ENCODE assay signal across 9 mouse cellular contexts in genomic region chrX:9221206-9221605, GRCm38 (mm10). TPM values are rescaled to one million over a fixed set of nuclear protein-coding genes. Genes with fewer than 3 reads are reported as not detected.
DNase-seq lines count a peak whose midpoint lies in the region; ATAC-seq and TF ChIP-seq lines count a peak whose summit lies in the region.
"Had no signal": no experiment of that assay in that cellular context is flagged by ENCODE, and none has a peak within 500 bp of the region (broad histone marks: within the 10 kb centered on the region; RNA-seq: fewer than 3 reads in every experiment).

No protein-coding gene starts in this region.

- no peaks in the 10 kb centered on the region for H3K9me3 ChIP-seq in forebrain, embryonic 14.5 days (replicated peaks; ENCODE audit: control insufficient read depth, low read length)
- H3K9me3 ChIP-seq in forebrain, embryonic 15.5 days: no peaks in the 10 kb centered on the region
- no peaks in the 10 kb centered on the region for H3K9me3 ChIP-seq in midbrain, embryonic 14.5 days (ENCODE audit: control insufficient read depth, low read length)
- no peaks in the 10 kb centered on the region for H3K9me3 ChIP-seq in midbrain, embryonic 16.5 days (replicated peaks; ENCODE audit: control insufficient read depth, low read length, poor library complexity, severe bottlenecking)
- no peaks in the 10 kb centered on the region for H3K9me3 ChIP-seq in stomach, postnatal 0 days (ENCODE audit: control insufficient read depth, low read length)

- H3K4me3 ChIP-seq in forebrain, embryonic 14.5 days (ENCODE audit: low read depth, low read length): no peak overlapping the region
- H3K4me3 ChIP-seq in forebrain, embryonic 15.5 days: no peak overlapping the region
- no peak overlapping the region for H3K4me3 ChIP-seq in midbrain, embryonic 14.5 days (replicated peaks; ENCODE audit: low read depth, low read length)
- H3K4me3 ChIP-seq in midbrain, embryonic 16.5 days (ENCODE audit: low read depth, low read length): no peak overlapping the region
- H3K4me3 ChIP-seq in stomach, postnatal 0 days (ENCODE audit: low read depth, low read length): no peak overlapping the region

- no peak overlapping the region for H3K9ac ChIP-seq in forebrain, embryonic 14.5 days (ENCODE audit: low read length)
- H3K9ac ChIP-seq in forebrain, embryonic 15.5 days (replicated peaks): no peak overlapping the region
- H3K9ac ChIP-seq in midbrain, embryonic 14.5 days (replicated peaks; ENCODE audit: low read length): no peak overlapping the region
- H3K9ac ChIP-seq in midbrain, embryonic 16.5 days (ENCODE audit: low read depth, low read length): no peak overlapping the region
- H3K9ac ChIP-seq in stomach, postnatal 0 days (ENCODE audit: low read length): no peak overlapping the region

- DNase-seq in forebrain, embryonic 14.5 days (ENCODE audit: low spot score): peak; percentile 59
- peak; percentile 65 for DNase-seq in midbrain, embryonic 14.5 days
- DNase-seq in adrenal gland, postnatal 10 days: peak; percentile 69
- peak; percentile 48 to 66 for DNase-seq in heart, postnatal 10 days
- DNase-seq in lung, adult 18-20 months: peak; percentile 16 to 35
- DNase-seq in stomach, postnatal 0 days (ENCODE audit: low spot score): peak; percentile 38

- H3K36me3 ChIP-seq in forebrain, embryonic 14.5 days (ENCODE audit: control insufficient read depth, insufficient read depth, low read length): no peaks in the 10 kb centered on the region
- no peaks in the 10 kb centered on the region for H3K36me3 ChIP-seq in forebrain, embryonic 15.5 days
- H3K36me3 ChIP-seq in midbrain, embryonic 14.5 days (ENCODE audit: control insufficient read depth, insufficient read depth, low read length): no peaks in the 10 kb centered on the region
- no peaks in the 10 kb centered on the region for H3K36me3 ChIP-seq in midbrain, embryonic 16.5 days (ENCODE audit: control insufficient read depth, insufficient read depth, low read length)
- H3K36me3 ChIP-seq in stomach, postnatal 0 days (ENCODE audit: control insufficient read depth, insufficient read depth, low read length): no peaks in the 10 kb centered on the region

- no peak for TF ChIP-seq EP300 in stomach, postnatal 0 days (optimal IDR thresholded peaks at IDR 0.05)

- ATAC-seq in forebrain, embryonic 14.5 days: no peak
- ATAC-seq in forebrain, embryonic 15.5 days (replicated peaks): no peak
- no peak for ATAC-seq in midbrain, embryonic 14.5 days (ENCODE audit: low FRiP score, low TSS enrichment)
- no peak for ATAC-seq in midbrain, embryonic 16.5 days
- no peak for ATAC-seq in stomach, postnatal 0 days (ENCODE audit: low FRiP score, low TSS enrichment)

- TF ChIP-seq CTCF in stomach, postnatal 0 days (IDR thresholded peaks at IDR 0.05; ENCODE audit: low read depth): peak; percentile 74

- H3K4me2 ChIP-seq in forebrain, embryonic 14.5 days (ENCODE audit: low read length): no peak overlapping the region
- no peak overlapping the region for H3K4me2 ChIP-seq in forebrain, embryonic 15.5 days (replicated peaks)
- H3K4me2 ChIP-seq in midbrain, embryonic 14.5 days (ENCODE audit: low read length): no peak overlapping the region
- H3K4me2 ChIP-seq in midbrain, embryonic 16.5 days (ENCODE audit: low read length): no peak overlapping the region
- no peak overlapping the region for H3K4me2 ChIP-seq in stomach, postnatal 0 days (replicated peaks; ENCODE audit: low read depth)

- H3K4me1 ChIP-seq in forebrain, embryonic 14.5 days (ENCODE audit: control insufficient read depth, insufficient read depth, low read length): no peaks in the 10 kb centered on the region
- no peaks in the 10 kb centered on the region for H3K4me1 ChIP-seq in forebrain, embryonic 15.5 days
- H3K4me1 ChIP-seq in midbrain, embryonic 14.5 days (ENCODE audit: control insufficient read depth, insufficient read depth, low read length): no peaks in the 10 kb centered on the region
- H3K4me1 ChIP-seq in midbrain, embryonic 16.5 days (ENCODE audit: control insufficient read depth, insufficient read depth, low read length): no peaks in the 10 kb centered on the region
- no peaks in the 10 kb centered on the region for H3K4me1 ChIP-seq in stomach, postnatal 0 days (replicated peaks; ENCODE audit: control insufficient read depth, insufficient read depth)

- H3K27me3 ChIP-seq in forebrain, embryonic 14.5 days (replicated peaks; ENCODE audit: control insufficient read depth, insufficient read depth, low read length): no peaks in the 10 kb centered on the region
- H3K27me3 ChIP-seq in forebrain, embryonic 15.5 days: no peaks in the 10 kb centered on the region
- H3K27me3 ChIP-seq in midbrain, embryonic 14.5 days (ENCODE audit: control insufficient read depth, insufficient read depth, low read length): no peaks in the 10 kb centered on the region
- H3K27me3 ChIP-seq in midbrain, embryonic 16.5 days (ENCODE audit: control insufficient read depth, insufficient read depth, low read depth, low read length): no peaks in the 10 kb centered on the region
- no peaks in the 10 kb centered on the region for H3K27me3 ChIP-seq in stomach, postnatal 0 days (ENCODE audit: control insufficient read depth, insufficient read depth, low read length)

- no peak overlapping the region for H3K27ac ChIP-seq in forebrain, embryonic 14.5 days (ENCODE audit: low read depth, low read length)
- H3K27ac ChIP-seq in forebrain, embryonic 15.5 days (replicated peaks): no peak overlapping the region
- H3K27ac ChIP-seq in midbrain, embryonic 14.5 days (replicated peaks; ENCODE audit: low read depth, low read length): no peak overlapping the region
- no peak overlapping the region for H3K27ac ChIP-seq in midbrain, embryonic 16.5 days (ENCODE audit: low read length)
- no peak overlapping the region for H3K27ac ChIP-seq in stomach, postnatal 0 days (replicated peaks)

- intact Hi-C loops in heart, postnatal 10 days (cut with DNase I): loop anchor here (1.0 to 2.0 kb wide), 2 partner anchors 20 to 93 kb away; no protein-coding TSS in a partner anchor

- 35% methylated on average over 6 of the region's 6 CpGs for WGBS in forebrain, embryonic 14.5 days
- 33% methylated on average over 6 of the region's 6 CpGs for WGBS in forebrain, embryonic 15.5 days
- 28% methylated on average over 6 of the region's 6 CpGs for WGBS in midbrain, embryonic 14.5 days
- WGBS in midbrain, embryonic 16.5 days: 26% methylated on average over 6 of the region's 6 CpGs
- 25% methylated on average over 6 of the region's 6 CpGs for WGBS in stomach, postnatal 0 days

RNA-seq across cellular contexts. Expression of gene Lancl3, which starts 21.5 kb away (rescaled TPM):
- polyA plus RNA-seq in forebrain, embryonic 14.5 days (2014; fragmentation: Nextera tagmentation; extraction: Ambion mirVana): 2.9 and 4.7 TPM in 2 replicates
- polyA plus RNA-seq in forebrain, embryonic 15.5 days (2015; fragmentation: Nextera tagmentation; extraction: Ambion mirVana): 8.0 TPM in 2 replicates
- 4.0 and 5.3 TPM in 2 replicates for polyA plus RNA-seq in midbrain, embryonic 14.5 days (2014; fragmentation: Nextera tagmentation; extraction: Ambion mirVana)
- 5.1 and 5.6 TPM in 2 replicates for polyA plus RNA-seq in midbrain, embryonic 16.5 days (2015; fragmentation: Nextera tagmentation; extraction: Ambion mirVana)
- total RNA-seq in adrenal gland, postnatal 10 days (2021): 1 to 10 TPM; 2.1 to 2.9 TPM
- total RNA-seq in heart, postnatal 10 days (2021): 1 to 10 TPM; 4.3 to 4.8 TPM
- polyA plus RNA-seq in stomach, postnatal 0 days (2015; fragmentation: Nextera tagmentation; extraction: Ambion mirVana): 0.61 and 0.87 TPM in 2 replicates

RNA-seq across cellular contexts. Expression of gene Gm14862, which starts 35.5 kb away (rescaled TPM):
- not detected in 2 replicates for polyA plus RNA-seq in forebrain, embryonic 14.5 days (2014; fragmentation: Nextera tagmentation; extraction: Ambion mirVana)
- 0.26 TPM in 1 of 2 replicates, not detected in the other for polyA plus RNA-seq in forebrain, embryonic 15.5 days (2015; fragmentation: Nextera tagmentation; extraction: Ambion mirVana)
- not detected in 2 replicates for polyA plus RNA-seq in midbrain, embryonic 14.5 days (2014; fragmentation: Nextera tagmentation; extraction: Ambion mirVana)
- 0.24 TPM in 1 of 2 replicates, not detected in the other for polyA plus RNA-seq in midbrain, embryonic 16.5 days (2015; fragmentation: Nextera tagmentation; extraction: Ambion mirVana)
- not detected for total RNA-seq in adrenal gland, postnatal 10 days (2021)
- not detected for total RNA-seq in heart, postnatal 10 days (2021)
- 0.17 TPM in 1 of 2 replicates, not detected in the other for polyA plus RNA-seq in stomach, postnatal 0 days (2015; fragmentation: Nextera tagmentation; extraction: Ambion mirVana)
- total RNA-seq: layer of hippocampus, postnatal 25 days had no signal

RNA-seq across cellular contexts. Expression of gene Xk, which starts 51.4 kb away (rescaled TPM):
- polyA plus RNA-seq in forebrain, embryonic 14.5 days (2014; fragmentation: Nextera tagmentation; extraction: Ambion mirVana): 1.7 and 2.3 TPM in 2 replicates
- 3.2 and 3.7 TPM in 2 replicates for polyA plus RNA-seq in forebrain, embryonic 15.5 days (2015; fragmentation: Nextera tagmentation; extraction: Ambion mirVana)
- polyA plus RNA-seq in midbrain, embryonic 14.5 days (2014; fragmentation: Nextera tagmentation; extraction: Ambion mirVana): 3.6 and 5.0 TPM in 2 replicates
- 5.3 and 5.4 TPM in 2 replicates for polyA plus RNA-seq in midbrain, embryonic 16.5 days (2015; fragmentation: Nextera tagmentation; extraction: Ambion mirVana)
- 1 to 10 TPM; 2.2 to 2.8 TPM for total RNA-seq in adrenal gland, postnatal 10 days (2021)
- total RNA-seq in heart, postnatal 10 days (2021): 1 to 10 TPM; 4.2 to 4.7 TPM
- 2.0 and 2.5 TPM in 2 replicates for polyA plus RNA-seq in stomach, postnatal 0 days (2015; fragmentation: Nextera tagmentation; extraction: Ambion mirVana)
